In genomic region chr9:80171241-80171640, GRCm38 (mm10) we compare ENCODE assay signal across 18 mouse cellular contexts.
"Had no signal": no experiment of that assay in that cellular context is flagged by ENCODE, and none has a peak within 500 bp of the region (broad histone marks: within the 10 kb centered on the region; RNA-seq: fewer than 3 reads in every experiment).

No protein-coding gene starts in this region.

- DNase-seq: liver, postnatal 0 days; lung, adult 2 months; lung, postnatal 14 days; lung, postnatal 36 days; midbrain, embryonic 14.5 days; right cerebral cortex, postnatal 14 days; thymus, adult 2 months; thymus, postnatal 25 days; thymus, postnatal 4 days had no signal

- H3K4me2 ChIP-seq: lung, embryonic 15.5 days; midbrain, embryonic 12.5 days; neural tube, embryonic 12.5 days; stomach, embryonic 15.5 days had no signal

- H3K4me3 ChIP-seq: lung, embryonic 15.5 days; megakaryocyte, embryonic 14.5 days; midbrain, embryonic 12.5 days; neural tube, embryonic 12.5 days; stomach, embryonic 15.5 days had no signal

- H3K27me3 ChIP-seq: lung, embryonic 15.5 days; midbrain, embryonic 12.5 days; neural tube, embryonic 12.5 days; stomach, embryonic 15.5 days had no signal

- H3K9me3 ChIP-seq: lung, embryonic 15.5 days; megakaryocyte, embryonic 14.5 days; midbrain, embryonic 12.5 days; neural tube, embryonic 12.5 days; stomach, embryonic 15.5 days had no signal

- H3K27ac ChIP-seq: lung, embryonic 15.5 days; macrophage; midbrain, embryonic 12.5 days; neural tube, embryonic 12.5 days; stomach, embryonic 15.5 days; stomach, postnatal 0 days had no signal

- H3K9ac ChIP-seq: liver, postnatal 0 days; lung, embryonic 15.5 days; midbrain, embryonic 12.5 days; neural tube, embryonic 12.5 days; stomach, embryonic 15.5 days had no signal

- H3K36me3 ChIP-seq: lung, embryonic 15.5 days; midbrain, embryonic 12.5 days; neural tube, embryonic 12.5 days had no signal

- ATAC-seq: liver, postnatal 0 days; lung, postnatal 0 days; midbrain, embryonic 16.5 days had no signal
